Mouse (Mus musculus) thymus, adult 2 months (tissue): ENCODE data around the gene Ecm2.

ENCODE experiments used
- CTCF ChIP-seq: fragments of 200-500 bp; IDR thresholded peaks from 2 replicates; pipeline ENCODE4 v1.5.1; 2012; ENCODE audit warnings: mild to moderate bottlenecking, control low read depth, low read length, moderate library complexity, borderline replicate concordance; ENCODE audit not compliant: control insufficient read depth, poor library complexity, insufficient read depth; ENCODE audit errors: extremely low read depth
- POLR2A ChIP-seq: fragments of 200-500 bp; IDR thresholded peaks from 2 replicates; pipeline ENCODE4 v1.6.1; 2012; ENCODE audit warnings: mild to moderate bottlenecking, low read length, control low read depth, moderate library complexity; ENCODE audit not compliant: control insufficient read depth, poor library complexity, insufficient read depth; ENCODE audit errors: extremely low read depth

DNA sequence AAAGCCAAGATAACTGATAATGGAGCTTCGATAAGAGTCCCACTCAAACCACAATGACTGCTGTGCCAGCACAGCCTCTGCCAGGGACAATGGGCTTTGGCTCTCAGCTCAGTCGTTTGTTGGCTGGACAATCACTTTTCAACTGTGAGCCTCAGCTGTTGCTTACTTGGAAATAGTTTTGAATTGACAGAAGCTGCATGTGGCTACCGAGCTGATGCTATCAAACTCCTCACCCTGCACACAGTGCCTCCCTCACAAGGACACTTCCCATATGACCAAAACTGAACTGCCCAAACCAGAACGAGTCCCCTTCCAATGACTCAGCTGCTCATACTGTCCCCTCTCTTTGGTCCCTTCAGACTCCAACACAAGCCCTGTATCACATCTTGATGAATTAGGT lies 33.8 kb upstream of the Ecm2 start:
- TF ChIP-seq CTCF (no peak), POLR2A (no peak)
